Mouse (Mus musculus) kidney, adult 2 months (tissue): ENCODE results near the gene Dpp6. TPM values are rescaled to one million over a fixed set of nuclear protein-coding genes. Genes with fewer than 3 reads are reported as not detected.

ENCODE experiments used
- DNase-seq: peaks from one replicate; pipeline ENCODE4 v3.0.0; 2021
- H3K27ac ChIP-seq: fragments of 200-500 bp; 2 replicates; pipeline ENCODE4 v1.5.1; 2012; ENCODE audit warnings: low read depth, low read length, control low read depth, inconsistent platforms; ENCODE audit not compliant: insufficient read depth
- H3K27me3 ChIP-seq: fragments of 200-500 bp; replicated peaks from 2 replicates; pipeline ENCODE4 v1.6.1; 2012; ENCODE audit warnings: mild to moderate bottlenecking, moderate library complexity, low read length, inconsistent platforms; ENCODE audit not compliant: control insufficient read depth, insufficient read depth
- H3K36me3 ChIP-seq: fragments of 200-500 bp; 2 replicates; pipeline ENCODE4 v1.6.1; 2012; ENCODE audit warnings: mild to moderate bottlenecking, moderate library complexity, low read length, inconsistent platforms; ENCODE audit not compliant: control insufficient read depth, insufficient read depth
- H3K4me1 ChIP-seq: fragments of 200-500 bp; 2 replicates; pipeline ENCODE4 v1.6.1; 2011; ENCODE audit warnings: low read length; ENCODE audit not compliant: control insufficient read depth, insufficient read depth
- H3K4me3 ChIP-seq: fragments of 200-500 bp; 2 replicates; pipeline ENCODE4 v1.5.1; 2011; ENCODE audit warnings: mild to moderate bottlenecking, low read depth, low read length, control low read depth; ENCODE audit not compliant: insufficient read depth
- CTCF ChIP-seq: fragments of 200-500 bp; conservative IDR thresholded peaks from 2 replicates; pipeline ENCODE4 v1.5.1; 2011; ENCODE audit warnings: low read depth, mild to moderate bottlenecking, control low read depth, low read length, moderate library complexity, mixed read lengths; ENCODE audit not compliant: insufficient read depth, insufficient read length
- POLR2A ChIP-seq: fragments of 200-500 bp; IDR thresholded peaks from one replicate; pipeline ENCODE4 v1.6.1; 2011; ENCODE audit warnings: low read depth, low read length, control low read depth
- WGBS: fragments of 180-500 bp; shearing (Covaris S2); methylation state at CpG from one replicate; pipeline ENCODE4 v1.1.7; 2018; 5-methylcytosine and 5-hydroxymethylcytosine counted together
- polyA plus RNA-seq: library from polyadenylated mRNA; depleted of rRNA; stranded (reverse); fragments of >200 nt; gene quantifications from 2 replicates; pipeline ENCODE4 v1.2.3, GENCODE M21; 2012

Gene Dpp6
- polyA plus RNA-seq, 1 experiment, result 0.61 TPM

- no peak for DNase-seq
- H3K4me1 ChIP-seq, result no peaks in the 10 kb centered on the region
- TF ChIP-seq CTCF, result no peak
- TF ChIP-seq POLR2A, result no peak
- WGBS, result 63% methylated on average over 4 of the region's 4 CpGs
- no peak overlapping the region for H3K4me3 ChIP-seq
- H3K27ac ChIP-seq, result no peak overlapping the region
- no peaks in the 10 kb centered on the region for H3K27me3 ChIP-seq
- no peaks in the 10 kb centered on the region for H3K36me3 ChIP-seq
These were observed 266.8 kb downstream of the Dpp6 start for GRCm38 (mm10) chr5:27083762-27084161.

GRCm38 (mm10) chr5:27108221-27108620, 291.2 kb downstream of the Dpp6 start:
- H3K36me3 ChIP-seq, result no peaks in the 10 kb centered on the region
- 100% methylated on average over 1 of the region's 1 CpGs for WGBS
- TF ChIP-seq CTCF (no peak), POLR2A (no peak)
- H3K4me3 ChIP-seq, result no peak overlapping the region
- no peak overlapping the region for H3K27ac ChIP-seq
- no peaks in the 10 kb centered on the region; the same call in 1 of the 2 replicates for H3K27me3 ChIP-seq
- H3K4me1 ChIP-seq, result no peaks in the 10 kb centered on the region
- no peak for DNase-seq

- TF ChIP-seq CTCF (no peak), POLR2A (no peak)
- H3K27ac ChIP-seq, result no peak overlapping the region
- H3K4me1 ChIP-seq, result no peaks in the 10 kb centered on the region
- WGBS, result 21% methylated on average over 2 of the region's 2 CpGs
- H3K4me3 ChIP-seq, result no peak overlapping the region
- H3K36me3 ChIP-seq, result no peaks in the 10 kb centered on the region
- no peak for DNase-seq
- H3K27me3 ChIP-seq, result no peaks in the 10 kb centered on the region; the same call in 1 of the 2 replicates
These were observed 305.5 kb downstream of the Dpp6 start for GRCm38 (mm10) chr5:27122479-27122878.

GRCm38 (mm10) chr5:27122944-27123343, 305.9 kb downstream of the Dpp6 start:
- no peak for DNase-seq
- 83% methylated on average over 2 of the region's 2 CpGs for WGBS
- H3K4me3 ChIP-seq, result no peak overlapping the region
- H3K27me3 ChIP-seq, result no peaks in the 10 kb centered on the region; the same call in 1 of the 2 replicates
- no peak overlapping the region for H3K27ac ChIP-seq
- no peaks in the 10 kb centered on the region for H3K4me1 ChIP-seq
- TF ChIP-seq POLR2A (no peak), CTCF (no peak)
- H3K36me3 ChIP-seq, result no peaks in the 10 kb centered on the region

GRCm38 (mm10) chr5:27126034-27126433, 309.0 kb downstream of the Dpp6 start:
- H3K36me3 ChIP-seq, result no peaks in the 10 kb centered on the region
- TF ChIP-seq POLR2A (no peak), CTCF (no peak)
- no peak overlapping the region for H3K27ac ChIP-seq
- DNase-seq, result no peak
- 76% methylated on average over 4 of the region's 4 CpGs for WGBS
- no peak overlapping the region for H3K4me3 ChIP-seq
- H3K27me3 ChIP-seq, result no peaks in the 10 kb centered on the region; the same call in 1 of the 2 replicates
- no peaks in the 10 kb centered on the region for H3K4me1 ChIP-seq

- H3K4me1 ChIP-seq, result no peaks in the 10 kb centered on the region
- TF ChIP-seq CTCF (no peak), POLR2A (no peak)
- no peak overlapping the region for H3K27ac ChIP-seq
- DNase-seq, result no peak
- no peaks in the 10 kb centered on the region for H3K36me3 ChIP-seq
- 79% methylated on average over 3 of the region's 3 CpGs for WGBS
- no peaks in the 10 kb centered on the region for H3K27me3 ChIP-seq
- no peak overlapping the region for H3K4me3 ChIP-seq
These were observed 316.2 kb downstream of the Dpp6 start for GRCm38 (mm10) chr5:27133196-27133595.

- TF ChIP-seq POLR2A, result no peak
- TF ChIP-seq CTCF, result no peak
- Histone ChIP-seq H3K27me3 (no peaks in the 10 kb centered on the region), H3K36me3 (no peaks in the 10 kb centered on the region), H3K4me3 (no peak overlapping the region), H3K4me1 (no peaks in the 10 kb centered on the region), H3K27ac (no peak overlapping the region)
- DNase-seq, result no peak
- 77% methylated on average over 2 of the region's 2 CpGs for WGBS
These were observed 317.5 kb downstream of the Dpp6 start for GRCm38 (mm10) chr5:27134436-27135005.
